Mouse (Mus musculus) C2C12 (cell line): ENCODE measurements around the gene Icosl.

Source experiments
- CEBPB ChIP-seq: IDR thresholded peaks from one replicate; pipeline ENCODE4 v1.6.1; 2011; ENCODE audit warnings: low read depth, mild to moderate bottlenecking, control low read depth, moderate library complexity
- CTCF ChIP-seq: IDR thresholded peaks from one replicate; pipeline ENCODE4 v1.5.1; 2011; ENCODE audit not compliant: control insufficient read depth, insufficient read depth, insufficient read length
- FOSL1 ChIP-seq: IDR thresholded peaks from one replicate; pipeline ENCODE4 v1.8.0; 2011; ENCODE audit warnings: mild to moderate bottlenecking, low read length; ENCODE audit not compliant: poor library complexity, insufficient read depth, severe bottlenecking
- MAX ChIP-seq: IDR thresholded peaks from one replicate; pipeline ENCODE4 v1.6.1; 2011; ENCODE audit warnings: mild to moderate bottlenecking, control low read depth
- MYOD1 ChIP-seq: IDR thresholded peaks from one replicate; pipeline ENCODE4 v1.6.1; 2011; ENCODE audit warnings: low read depth; ENCODE audit not compliant: control insufficient read depth, insufficient read length
- MYOG ChIP-seq: IDR thresholded peaks from one replicate; pipeline ENCODE4 v1.6.1; 2011; ENCODE audit not compliant: control insufficient read depth, insufficient read length; ENCODE audit errors: extremely low read depth
- USF1 ChIP-seq: IDR thresholded peaks from one replicate; pipeline ENCODE4 v1.6.1; 2011; ENCODE audit warnings: low read depth, mild to moderate bottlenecking, control low read depth, moderate library complexity

DNA sequence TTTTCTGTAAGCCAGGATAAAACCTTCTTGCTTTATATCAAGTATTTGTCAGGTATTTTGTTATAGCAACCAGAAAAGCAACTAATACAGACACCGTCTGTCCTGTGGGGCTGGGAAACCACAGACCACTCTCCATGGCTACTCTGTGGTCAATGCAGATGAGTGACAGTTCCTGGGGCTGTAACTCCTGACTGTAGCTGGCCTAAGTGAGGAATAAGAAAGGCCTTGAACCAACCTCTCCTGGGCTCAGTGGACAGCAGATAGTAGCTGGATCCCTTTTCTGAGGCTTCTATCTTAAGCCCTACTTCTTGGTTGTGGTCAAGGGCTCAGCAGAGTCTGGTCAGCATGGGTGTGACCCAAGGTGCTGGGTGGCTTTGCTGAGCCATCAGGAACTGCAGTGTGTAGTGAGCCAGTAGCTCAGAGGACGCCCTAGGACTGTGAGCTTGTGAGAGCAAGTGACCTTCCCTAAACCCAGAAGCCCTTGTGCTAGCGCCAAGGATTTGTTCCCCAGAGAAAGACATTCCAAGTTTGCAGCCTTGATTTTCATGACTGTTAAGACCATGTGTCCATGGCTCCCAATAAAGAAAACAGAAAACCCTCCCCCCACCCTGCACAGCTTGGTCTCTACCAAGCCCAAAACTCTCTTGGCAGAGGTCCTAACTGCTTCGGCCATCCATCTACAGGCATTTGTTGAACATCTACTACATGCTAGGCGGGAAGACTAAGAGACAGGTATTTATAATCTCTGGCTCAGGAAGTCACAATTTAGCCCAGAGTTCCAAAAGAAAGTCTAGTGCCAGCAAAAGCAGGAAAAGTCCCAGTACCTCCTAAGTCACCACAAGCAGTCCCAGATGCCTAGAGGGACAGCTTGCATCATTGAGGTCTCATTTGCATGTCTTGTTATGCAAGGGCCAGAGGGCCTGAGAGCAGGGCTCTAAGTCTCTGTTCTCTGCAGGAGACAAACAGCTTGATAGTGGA is 27.1 kb downstream of the Icosl start:
- no peak for TF ChIP-seq USF1
- no peak for TF ChIP-seq CTCF
- no peak for TF ChIP-seq CEBPB
- TF ChIP-seq MAX = no peak
- no peak for TF ChIP-seq FOSL1
- TF ChIP-seq MYOG = no peak
- no peak for TF ChIP-seq MYOD1
